ENCODE assay signal across 23 mouse cellular contexts in genomic region chr15:77112378-77112777, GRCm38 (mm10).
"Had no signal": no experiment of that assay in that cellular context is flagged by ENCODE, and none has a peak within 500 bp of the region (broad histone marks: within the 10 kb centered on the region; RNA-seq: fewer than 3 reads in every experiment).

No protein-coding gene starts in this region.

- DNase-seq: gastrocnemius, postnatal 14 days; gastrocnemius, postnatal 36 days; heart, adult 11 months; heart, adult 2 months; heart, postnatal 14 days; heart, postnatal 36 days; kidney, adult 11 months; kidney, adult 2 months; kidney, postnatal 10 days; kidney, postnatal 25 days; kidney, postnatal 4 days; liver, embryonic 13.5 days had no signal

- H3K4me2 ChIP-seq: heart, embryonic 11.5 days; heart, embryonic 13.5 days; heart, embryonic 15.5 days; hindbrain, embryonic 13.5 days; hindbrain, embryonic 15.5 days; limb, embryonic 12.5 days; liver, embryonic 13.5 days had no signal

- H3K4me1 ChIP-seq: limb, embryonic 10.5 days; limb, embryonic 12.5 days; liver, embryonic 13.5 days had no signal

- H3K9me3 ChIP-seq: heart, embryonic 13.5 days; heart, embryonic 15.5 days; hindbrain, embryonic 13.5 days; hindbrain, embryonic 15.5 days; limb, embryonic 10.5 days; limb, embryonic 12.5 days; liver, embryonic 13.5 days had no signal

- H3K9ac ChIP-seq: heart, embryonic 13.5 days; heart, embryonic 15.5 days; hindbrain, embryonic 13.5 days; hindbrain, embryonic 15.5 days; limb, embryonic 12.5 days; liver, embryonic 13.5 days had no signal

- H3K36me3 ChIP-seq: liver, embryonic 13.5 days had no signal

- H3K4me3 ChIP-seq: heart, adult 2 months; heart, embryonic 13.5 days; heart, embryonic 15.5 days; hindbrain, embryonic 13.5 days; hindbrain, embryonic 15.5 days; layer of hippocampus, adult 2 months; left cerebral cortex, adult 2 months; limb, embryonic 10.5 days; limb, embryonic 12.5 days; liver, embryonic 13.5 days had no signal

- H3K27ac ChIP-seq: heart, adult 2 months; heart, embryonic 13.5 days; heart, embryonic 15.5 days; hindbrain, embryonic 13.5 days; hindbrain, embryonic 15.5 days; hindbrain, postnatal 0 days; layer of hippocampus, adult 2 months; left cerebral cortex, adult 2 months; limb, embryonic 10.5 days; limb, embryonic 12.5 days; liver, embryonic 13.5 days had no signal

- H3K27me3 ChIP-seq: heart, embryonic 13.5 days; heart, embryonic 15.5 days; hindbrain, embryonic 13.5 days; hindbrain, embryonic 15.5 days; limb, embryonic 12.5 days; liver, embryonic 13.5 days had no signal

- ATAC-seq: hindbrain, postnatal 0 days; intestine, embryonic 16.5 days had no signal
